Mouse (Mus musculus) E14TG2a.4 (cell line): ENCODE measurements around the gene Fam172a.

Experiments
- CTCF ChIP-seq: conservative IDR thresholded peaks from 2 replicates; pipeline ENCODE4 v1.5.1; 2014; ENCODE audit warnings: low read length
- NANOG ChIP-seq: IDR thresholded peaks from 2 replicates; pipeline ENCODE4 v1.6.1; 2014; ENCODE audit warnings: borderline replicate concordance, low read length, mixed read lengths
- POU5F1 ChIP-seq: IDR thresholded peaks from 2 replicates; pipeline ENCODE4 v1.6.1; 2014; ENCODE audit warnings: low read length, borderline replicate concordance

DNA sequence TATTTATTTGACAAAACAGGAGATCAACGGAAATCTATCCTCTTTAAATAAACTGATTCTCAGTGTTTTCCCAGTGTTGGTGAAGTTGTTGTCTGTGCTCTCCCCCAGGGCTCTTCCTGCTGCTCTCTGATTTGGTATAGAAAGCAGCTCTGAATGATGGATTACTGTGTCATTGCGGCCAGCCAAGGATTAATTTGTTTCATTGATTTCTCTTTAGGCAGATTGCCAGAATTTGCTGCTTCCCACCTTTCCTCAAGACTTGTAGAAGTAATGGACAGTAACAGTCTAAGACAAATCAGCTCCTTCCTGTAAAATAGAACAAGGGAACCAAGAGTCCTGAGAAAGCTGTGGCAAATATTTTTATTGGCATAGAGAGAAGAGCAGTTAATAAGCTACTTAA, 513.4 kb downstream of the Fam172a start:
- no peak for TF ChIP-seq CTCF
- TF ChIP-seq NANOG, result no peak
- no peak for TF ChIP-seq POU5F1
